Mouse (Mus musculus): ENCODE measurements around the gene Taf1a.
A peak's percentile ranks its signal among the peaks of the same experiment; 100 is the strongest.
"Not testable (repeated sequence)": the region's sequence is repeated elsewhere in the genome, so short reads cannot be mapped to it uniquely, and the experiment has no call there.

Taf1a gene

GRCm38 (mm10) chr1:183388426-183389406, at the start of gene Taf1a:
TSS of gene Taf1a (plus strand) at chr1:183388981.
- peak; percentile 90 for DNase-seq

GRCm38 (mm10) chr1:183342902-183343301, 45.9 kb upstream of the Taf1a start:
- DNase-seq = not testable (repeated sequence)

GRCm38 (mm10) chr1:183344886-183345816, 43.6 kb upstream of the Taf1a start:
- peak; percentile 89 for DNase-seq

GRCm38 (mm10) chr1:183345817-183346195, 43.0 kb upstream of the Taf1a start:
- DNase-seq = no peak

GRCm38 (mm10) chr1:183349840-183350239, 38.9 kb upstream of the Taf1a start:
- DNase-seq = peak; percentile 61

GRCm38 (mm10) chr1:183358901-183359300, 29.9 kb upstream of the Taf1a start:
- no peak for DNase-seq

- DNase-seq = no peak
These were observed 26.5 kb upstream of the Taf1a start for GRCm38 (mm10) chr1:183362301-183362700.

- no peak for DNase-seq
These were observed 25.8 kb upstream of the Taf1a start for GRCm38 (mm10) chr1:183362729-183363576.

- DNase-seq = no peak
These were observed 25.3 kb upstream of the Taf1a start for GRCm38 (mm10) chr1:183363577-183363867.

GRCm38 (mm10) chr1:183366361-183366760, 22.4 kb upstream of the Taf1a start:
- DNase-seq = no peak

GRCm38 (mm10) chr1:183368601-183369400, 20.0 kb upstream of the Taf1a start:
- DNase-seq = peak; percentile 12

- DNase-seq = peak; percentile 94
These were observed 19.3 kb upstream of the Taf1a start, which contains the start of gene Mia3 for GRCm38 (mm10) chr1:183369427-183370014. TSS of gene Mia3 (minus strand) at chr1:183369553.

GRCm38 (mm10) chr1:183374728-183375127, 14.1 kb upstream of the Taf1a start:
- no peak for DNase-seq

- no peak for DNase-seq
These were observed 11.7 kb upstream of the Taf1a start for GRCm38 (mm10) chr1:183377045-183377444.

- DNase-seq = peak; percentile 15
These were observed 10.3 kb upstream of the Taf1a start for GRCm38 (mm10) chr1:183378321-183378941.

GRCm38 (mm10) chr1:183379376-183379775, 9.4 kb upstream of the Taf1a start:
- DNase-seq = not testable (repeated sequence)

GRCm38 (mm10) chr1:183381816-183382215, 7.0 kb upstream of the Taf1a start:
- DNase-seq = no peak

GRCm38 (mm10) chr1:183382621-183383020, 6.2 kb upstream of the Taf1a start:
- no peak for DNase-seq

- DNase-seq = not testable (repeated sequence)
These were observed 1.4 kb upstream of the Taf1a start for GRCm38 (mm10) chr1:183387421-183387820.

- DNase-seq = no peak
These were observed 14.6 kb downstream of the Taf1a start for GRCm38 (mm10) chr1:183403396-183403795.
